Comparison of ENCODE assay signal across 9 mouse cellular contexts in genomic region chr7:45134544-45135026, GRCm38 (mm10). TPM values are rescaled to one million over a fixed set of nuclear protein-coding genes. Genes with fewer than 3 reads are reported as not detected.
DNase-seq lines count a peak whose midpoint lies in the region; ATAC-seq and TF ChIP-seq lines count a peak whose summit lies in the region.
"Had no signal": no experiment of that assay in that cellular context is flagged by ENCODE, and none has a peak within 500 bp of the region (broad histone marks: within the 10 kb centered on the region; RNA-seq: fewer than 3 reads in every experiment).

No protein-coding gene starts in this region.

- no peak for TF ChIP-seq CTCF in intestine, postnatal 0 days (IDR thresholded peaks at IDR 0.05; ENCODE audit: low read depth)

- H3K4me2 ChIP-seq in intestine, embryonic 14.5 days (ENCODE audit: low read length), result no peak overlapping the region
- H3K4me2 ChIP-seq in intestine, postnatal 0 days (replicated peaks; ENCODE audit: low read depth), result no peak overlapping the region
- H3K4me2 ChIP-seq in heart, embryonic 14.5 days (ENCODE audit: low read length), result no peak overlapping the region
- H3K4me2 ChIP-seq: midbrain, embryonic 12.5 days had no signal

- WGBS in intestine, embryonic 14.5 days, result 14% methylated on average over 12 of the region's 12 CpGs
- 20% methylated on average over 12 of the region's 12 CpGs for WGBS in intestine, postnatal 0 days
- WGBS in heart, embryonic 14.5 days, result 14% methylated on average over 12 of the region's 12 CpGs

- no peak overlapping the region for H3K4me3 ChIP-seq in intestine, embryonic 14.5 days (ENCODE audit: low read depth, low read length)
- no peak overlapping the region for H3K4me3 ChIP-seq in intestine, postnatal 0 days (ENCODE audit: low read depth, low read length)
- H3K4me3 ChIP-seq in heart, embryonic 14.5 days (ENCODE audit: control insufficient read depth in 1 of 2, insufficient read depth in 1 of 2, low read depth in 1 of 2, low read length in 2 of 2), result no peak overlapping the region

- no peaks in the 10 kb centered on the region for H3K36me3 ChIP-seq in intestine, embryonic 14.5 days (ENCODE audit: control insufficient read depth, insufficient read depth, low read length)
- no peaks in the 10 kb centered on the region for H3K36me3 ChIP-seq in intestine, postnatal 0 days (ENCODE audit: control insufficient read depth, insufficient read depth)
- no peaks in the 10 kb centered on the region for H3K36me3 ChIP-seq in heart, embryonic 14.5 days (ENCODE audit: control insufficient read depth, insufficient read depth, low read length)
- H3K36me3 ChIP-seq: midbrain, embryonic 12.5 days had no signal

- no peak overlapping the region for H3K9ac ChIP-seq in intestine, embryonic 14.5 days (ENCODE audit: low read length)
- H3K9ac ChIP-seq in intestine, postnatal 0 days (ENCODE audit: low read depth, low read length), result no peak overlapping the region
- H3K9ac ChIP-seq in heart, embryonic 14.5 days (ENCODE audit: low read length), result no peak overlapping the region
- H3K9ac ChIP-seq: midbrain, embryonic 12.5 days had no signal

- H3K9me3 ChIP-seq in intestine, embryonic 14.5 days (ENCODE audit: control insufficient read depth, low read length), result no peaks in the 10 kb centered on the region
- H3K9me3 ChIP-seq in intestine, postnatal 0 days (ENCODE audit: control insufficient read depth), result no peaks in the 10 kb centered on the region
- H3K9me3 ChIP-seq in heart, embryonic 14.5 days (ENCODE audit: control insufficient read depth, low read length), result no peaks in the 10 kb centered on the region

- H3K4me1 ChIP-seq in intestine, embryonic 14.5 days (replicated peaks; ENCODE audit: control insufficient read depth, insufficient read depth, low read length), result peaks cover 5% of the 10 kb centered on the region
- no peaks in the 10 kb centered on the region for H3K4me1 ChIP-seq in intestine, postnatal 0 days (replicated peaks; ENCODE audit: control insufficient read depth, insufficient read depth, low read length)
- peaks cover 2 to 12% of the 10 kb centered on the region in 2 experiments; a peak in 3 of 4 replicates for H3K4me1 ChIP-seq in heart, embryonic 14.5 days (ENCODE audit: control insufficient read depth in 2 of 2, insufficient read depth in 2 of 2, low read length in 2 of 2)

- no peak for DNase-seq in intestine, embryonic 14.5 days (ENCODE audit: low spot score)
- peak; percentile 34 for DNase-seq in Muller cell, postnatal 12 days (ENCODE audit: inconsistent ontology term)
- peak; percentile 64 for DNase-seq in lung, postnatal 36 days
- DNase-seq in adrenal gland, postnatal 4 days (ENCODE audit: low spot score in 2 of 2), result no peak
- DNase-seq in layer of hippocampus, postnatal 14 days (ENCODE audit: low spot score in 2 of 2), result no peak

- H3K27me3 ChIP-seq in intestine, embryonic 14.5 days (replicated peaks; ENCODE audit: control insufficient read depth, insufficient read depth, low read length), result no peaks in the 10 kb centered on the region
- H3K27me3 ChIP-seq in intestine, postnatal 0 days (replicated peaks; ENCODE audit: control insufficient read depth, insufficient read depth, low read length), result no peaks in the 10 kb centered on the region
- peaks cover 6% of the 10 kb centered on the region; the same call in 1 of the 2 replicates for H3K27me3 ChIP-seq in heart, embryonic 14.5 days (ENCODE audit: control insufficient read depth, insufficient read depth, low read length)

- ATAC-seq in intestine, embryonic 14.5 days (replicated peaks; ENCODE audit: low FRiP score, low TSS enrichment, low read depth), result peak; percentile 24; the same call in 1 of the 2 replicates
- no peak for ATAC-seq in intestine, postnatal 0 days
- ATAC-seq in heart, embryonic 14.5 days (ENCODE audit: insufficient number of reproducible peaks, insufficient read depth, low FRiP score, low read depth), result peak; percentile 38; the same call in 1 of the 2 replicates
- ATAC-seq in inflammation-experienced regulatory T-cells, adult 6 months, result no peak

- no peak overlapping the region for H3K27ac ChIP-seq in intestine, embryonic 14.5 days (ENCODE audit: low read depth)
- H3K27ac ChIP-seq in intestine, postnatal 0 days (ENCODE audit: low read depth, low read length), result no peak overlapping the region
- H3K27ac ChIP-seq in heart, embryonic 14.5 days (replicated peaks in 1 of 2; ENCODE audit: control insufficient read depth in 1 of 2, insufficient read depth in 1 of 2, low read depth in 2 of 2, low read length in 2 of 2), result no peak overlapping the region
- H3K27ac ChIP-seq: midbrain, embryonic 12.5 days had no signal

RNA-seq across cellular contexts. Expression of gene Gm45713, which starts 1.4 kb away (rescaled TPM):
- 0.72 and 0.81 TPM in 2 replicates for polyA plus RNA-seq in intestine, embryonic 14.5 days (2014; fragmentation: Nextera tagmentation; extraction: Ambion mirVana)
- polyA plus RNA-seq in intestine, postnatal 0 days (2015; fragmentation: Nextera tagmentation; extraction: Ambion mirVana), result 0.70 and 0.82 TPM in 2 replicates
- polyA plus RNA-seq in heart, embryonic 14.5 days (2014; fragmentation: Nextera tagmentation; extraction: Ambion mirVana), result 0.34 and 0.58 TPM in 2 replicates
- 1 to 10 TPM; 1.4 to 2.4 (median 1.6) TPM for polyA plus RNA-seq in inflammation-experienced regulatory T-cells, adult 6 months (2017; shearing (Covaris generic))
- total RNA-seq in adrenal gland, postnatal 4 days (2021), result not detected
- under 1 TPM in 1 of 2 experiments, not detected in 1; 0.39 TPM for total RNA-seq in layer of hippocampus, postnatal 14 days (2021)

RNA-seq across cellular contexts. Expression of gene Flt3l, which starts 1.6 kb away (rescaled TPM):
- polyA plus RNA-seq in intestine, embryonic 14.5 days (2014; fragmentation: Nextera tagmentation; extraction: Ambion mirVana), result 1.3 and 2.1 TPM in 2 replicates
- 2.1 and 2.7 TPM in 2 replicates for polyA plus RNA-seq in intestine, postnatal 0 days (2015; fragmentation: Nextera tagmentation; extraction: Ambion mirVana)
- polyA plus RNA-seq in heart, embryonic 14.5 days (2014; fragmentation: Nextera tagmentation; extraction: Ambion mirVana), result 1.3 and 1.4 TPM in 2 replicates
- polyA plus RNA-seq in inflammation-experienced regulatory T-cells, adult 6 months (2017; shearing (Covaris generic)), result 100 to 1,000 TPM in 1 of 3 experiments, 10 to 100 TPM in 2; 70.2 to 108 (median 97.6) TPM
- total RNA-seq in adrenal gland, postnatal 4 days (2021), result 10 to 100 TPM; 18.8 to 23.1 TPM
- total RNA-seq in layer of hippocampus, postnatal 14 days (2021), result 1 to 10 TPM; 4.5 to 5.8 TPM

RNA-seq across cellular contexts. Expression of gene Rpl13a, which starts 6.0 kb away (rescaled TPM):
- polyA plus RNA-seq in intestine, embryonic 14.5 days (2014; fragmentation: Nextera tagmentation; extraction: Ambion mirVana), result 1,687 and 1,710 TPM in 2 replicates
- 1,616 and 1,752 TPM in 2 replicates for polyA plus RNA-seq in intestine, postnatal 0 days (2015; fragmentation: Nextera tagmentation; extraction: Ambion mirVana)
- 878 and 918 TPM in 2 replicates for polyA plus RNA-seq in heart, embryonic 14.5 days (2014; fragmentation: Nextera tagmentation; extraction: Ambion mirVana)
- polyA plus RNA-seq in inflammation-experienced regulatory T-cells, adult 6 months (2017; shearing (Covaris generic)), result 1,000 to 10,000 TPM; 6,216 to 8,178 (median 7,568) TPM
- total RNA-seq in adrenal gland, postnatal 4 days (2021), result 1,000 to 10,000 TPM; 2,237 to 2,371 TPM
- 100 to 1,000 TPM; 736 to 824 TPM for total RNA-seq in layer of hippocampus, postnatal 14 days (2021)

RNA-seq across cellular contexts. Expression of gene Rps11, which starts 10.3 kb away (rescaled TPM):
- 1,923 and 1,961 TPM in 2 replicates for polyA plus RNA-seq in intestine, embryonic 14.5 days (2014; fragmentation: Nextera tagmentation; extraction: Ambion mirVana)
- 1,691 and 1,755 TPM in 2 replicates for polyA plus RNA-seq in intestine, postnatal 0 days (2015; fragmentation: Nextera tagmentation; extraction: Ambion mirVana)
- 1,053 and 1,103 TPM in 2 replicates for polyA plus RNA-seq in heart, embryonic 14.5 days (2014; fragmentation: Nextera tagmentation; extraction: Ambion mirVana)
- 1,000 to 10,000 TPM; 3,557 to 4,924 (median 4,468) TPM for polyA plus RNA-seq in inflammation-experienced regulatory T-cells, adult 6 months (2017; shearing (Covaris generic))
- total RNA-seq in adrenal gland, postnatal 4 days (2021), result 1,000 to 10,000 TPM; 1,454 to 1,477 TPM
- 100 to 1,000 TPM; 427 to 461 TPM for total RNA-seq in layer of hippocampus, postnatal 14 days (2021)

RNA-seq across cellular contexts. Expression of gene Pih1d1, which starts 19.5 kb away (rescaled TPM):
- polyA plus RNA-seq in intestine, embryonic 14.5 days (2014; fragmentation: Nextera tagmentation; extraction: Ambion mirVana), result 108 and 113 TPM in 2 replicates
- polyA plus RNA-seq in intestine, postnatal 0 days (2015; fragmentation: Nextera tagmentation; extraction: Ambion mirVana), result 63.6 and 64.7 TPM in 2 replicates
- polyA plus RNA-seq in heart, embryonic 14.5 days (2014; fragmentation: Nextera tagmentation; extraction: Ambion mirVana), result 86.3 and 94.5 TPM in 2 replicates
- polyA plus RNA-seq in inflammation-experienced regulatory T-cells, adult 6 months (2017; shearing (Covaris generic)), result 10 to 100 TPM; 42.9 to 50.6 (median 50.5) TPM
- total RNA-seq in adrenal gland, postnatal 4 days (2021), result 10 to 100 TPM; 60.7 to 65.2 TPM
- total RNA-seq in layer of hippocampus, postnatal 14 days (2021), result 10 to 100 TPM; 46.1 to 46.5 TPM

Comparison
In these comparisons a context has a peak if more than half of its experiments do, and no peak if none do; other contexts are left out.
1. ATAC-seq: peak in intestine, embryonic 14.5 days (single experiment) and heart, embryonic 14.5 days (single experiment); none in intestine, postnatal 0 days (single experiment) and inflammation-experienced regulatory T-cells, adult 6 months (single experiment).
2. DNase-seq: peak in Muller cell, postnatal 12 days (single experiment) and lung, postnatal 36 days (single experiment); none in intestine, embryonic 14.5 days (single experiment), adrenal gland, postnatal 4 days (0 of 2) and layer of hippocampus, postnatal 14 days (0 of 2).
3. RNA of gene Flt3l, which starts 1.6 kb away (polyA plus RNA-seq): 70.2 to 108 TPM in inflammation-experienced regulatory T-cells, adult 6 months; 2.1 to 2.7 TPM in intestine, postnatal 0 days, 1.3 to 2.1 TPM in intestine, embryonic 14.5 days and 1.3 to 1.4 TPM in heart, embryonic 14.5 days; every median in the first group is over 10 times any median in the second.